Mouse (Mus musculus) stomach, embryonic 14.5 days (tissue): Measurements from ENCODE around the gene Fam110a. TPM values are rescaled to one million over a fixed set of nuclear protein-coding genes. Genes with fewer than 3 reads are reported as not detected.

ENCODE experiments used
- ATAC-seq: fragments of 200-750 bp; cut with Nextera tagmentation; 2 replicates; pipeline ENCODE4 v1.8.0; 2017; ENCODE audit warnings: low read depth, moderate TSS enrichment; ENCODE audit not compliant: insufficient number of reproducible peaks, insufficient read depth, low FRiP score
- H3K27ac ChIP-seq: fragments of 300-500 bp; sonication (generic); 2 replicates; pipeline ENCODE4 v1.5.1; 2014; ENCODE audit warnings: mild to moderate bottlenecking, low read length, moderate library complexity, mixed read lengths
- H3K27me3 ChIP-seq: fragments of 300-500 bp; sonication (generic); 2 replicates; pipeline ENCODE4 v1.6.1; 2014; ENCODE audit warnings: low read length, control low read depth, mixed read lengths; ENCODE audit not compliant: control insufficient read depth, insufficient read depth
- H3K36me3 ChIP-seq: fragments of 300-500 bp; sonication (generic); 2 replicates; pipeline ENCODE4 v1.6.1; 2014; ENCODE audit warnings: mild to moderate bottlenecking, control low read depth, low read length, moderate library complexity, mixed read lengths; ENCODE audit not compliant: control insufficient read depth, insufficient read depth
- H3K4me1 ChIP-seq: fragments of 300-500 bp; sonication (generic); 2 replicates; pipeline ENCODE4 v1.6.1; 2014; ENCODE audit warnings: low read length, control low read depth, mixed read lengths; ENCODE audit not compliant: control insufficient read depth, insufficient read depth
- H3K4me2 ChIP-seq: fragments of 300-500 bp; sonication (generic); replicated peaks from 2 replicates; pipeline ENCODE4 v1.6.1; 2014; ENCODE audit warnings: low read depth, low read length, control low read depth
- H3K4me3 ChIP-seq: fragments of 300-500 bp; sonication (generic); 2 replicates; pipeline ENCODE4 v1.5.1; 2014; ENCODE audit warnings: low read depth, low read length, control low read depth
- H3K9ac ChIP-seq: fragments of 300-500 bp; sonication (generic); replicated peaks from 2 replicates; pipeline ENCODE4 v1.6.1; 2014; ENCODE audit warnings: low read depth, mild to moderate bottlenecking, control low read depth, low read length, moderate library complexity, mixed read lengths
- H3K9me3 ChIP-seq: fragments of 300-500 bp; sonication (generic); 2 replicates; pipeline ENCODE4 v1.6.1; 2016; ENCODE audit warnings: low read depth, low read length, control low read depth; ENCODE audit not compliant: control insufficient read depth
- WGBS: fragments of 180-500 bp; shearing (Covaris S2); extraction: QIAGEN DNeasy Blood & Tissue Kit; methylation state at CpG from one replicate; pipeline ENCODE4 v1.1.7; 2014; 5-methylcytosine and 5-hydroxymethylcytosine counted together
- polyA plus RNA-seq: library from polyadenylated mRNA; unstranded; fragments of >200 nt; fragmentation: Nextera tagmentation; extraction: Ambion mirVana; gene quantifications from 2 replicates; pipeline ENCODE4 v1.2.1, GENCODE M21; 2014

Fam110a gene
- polyA plus RNA-seq, 1 experiment from 2014 or later = 27.4 TPM

DNA sequence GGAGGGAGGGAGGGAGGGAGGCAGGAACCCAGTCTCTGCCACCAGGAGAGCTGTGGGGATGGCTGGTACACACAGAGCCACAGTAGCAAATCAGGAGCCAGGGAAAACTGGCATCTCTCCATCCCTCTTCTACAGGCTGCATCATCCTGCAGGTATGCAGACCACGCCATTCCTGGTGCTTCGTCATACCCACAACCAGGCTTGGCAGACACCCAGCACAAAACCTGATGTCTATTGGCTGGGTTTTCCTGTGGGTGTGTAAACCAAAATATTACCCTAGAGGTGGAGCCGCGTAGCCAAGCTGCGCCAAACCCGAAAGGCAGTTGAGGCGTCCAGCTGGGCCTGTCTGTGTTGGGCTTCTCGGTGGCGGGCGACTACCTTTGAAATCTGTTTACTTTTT lies 17.5 kb downstream of the Fam110a start:
- H3K4me3 ChIP-seq = no peak overlapping the region
- no peaks in the 10 kb centered on the region for H3K27me3 ChIP-seq
- H3K9me3 ChIP-seq = no peaks in the 10 kb centered on the region
- peaks cover 27% of the 10 kb centered on the region for H3K4me1 ChIP-seq
- WGBS = 44% methylated on average over 10 of the region's 10 CpGs
- peak; percentile 47 for ATAC-seq
- no peak overlapping the region for H3K27ac ChIP-seq
- H3K4me2 ChIP-seq = no peak overlapping the region
- no peaks in the 10 kb centered on the region for H3K36me3 ChIP-seq
- no peak overlapping the region for H3K9ac ChIP-seq

DNA sequence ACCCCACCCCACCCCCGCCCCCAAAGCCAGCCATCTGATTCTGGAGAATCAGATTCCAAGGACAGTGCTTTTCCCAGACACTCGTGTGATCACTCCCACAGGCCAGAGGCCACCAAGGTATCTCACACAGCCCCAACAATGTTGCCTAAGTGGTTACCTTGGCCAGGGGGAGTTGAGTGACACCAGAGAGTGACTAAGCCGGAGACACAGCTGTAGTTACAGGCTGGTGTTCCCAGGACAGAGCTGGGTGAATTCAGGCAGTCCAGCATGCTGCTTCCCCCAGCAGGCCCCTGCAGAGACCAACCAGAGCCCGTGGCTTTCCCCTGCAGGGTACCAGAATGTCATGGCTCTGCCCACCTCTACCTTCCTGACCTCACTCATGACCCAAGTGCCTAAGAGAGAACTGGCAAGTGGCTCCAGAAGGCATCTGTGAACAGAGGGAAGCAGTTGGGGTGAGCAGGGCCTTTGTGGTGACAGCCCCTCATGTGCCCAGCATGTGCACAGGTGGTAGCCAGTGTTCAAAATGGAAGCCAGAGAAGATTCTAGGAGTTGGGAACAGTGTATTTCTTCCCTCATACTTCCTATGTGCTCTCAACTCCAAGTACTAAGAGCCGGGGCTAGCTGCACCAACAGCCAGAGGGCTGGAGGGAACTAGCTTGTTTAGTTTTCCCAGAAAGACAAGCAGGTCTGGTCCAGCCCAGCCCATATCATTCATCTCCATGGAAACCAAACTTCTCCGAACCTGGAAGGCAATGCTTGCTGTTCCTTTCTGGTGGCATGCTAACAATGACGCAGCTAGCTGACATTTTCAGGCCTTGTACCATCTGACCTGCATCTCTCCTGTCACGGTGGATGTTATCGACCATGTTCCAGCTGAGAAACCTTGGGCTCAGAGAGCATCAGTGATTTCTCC lies 18.5 kb downstream of the Fam110a start:
- Histone ChIP-seq H3K9ac (no peak overlapping the region), H3K4me1 (peaks cover 23% of the 10 kb centered on the region), H3K27ac (no peak overlapping the region), H3K9me3 (no peaks in the 10 kb centered on the region), H3K4me3 (no peak overlapping the region), H3K4me2 (no peak overlapping the region), H3K27me3 (no peaks in the 10 kb centered on the region), H3K36me3 (no peaks in the 10 kb centered on the region)
- 44% methylated on average over 9 of the region's 9 CpGs for WGBS
- no peak for ATAC-seq

DNA sequence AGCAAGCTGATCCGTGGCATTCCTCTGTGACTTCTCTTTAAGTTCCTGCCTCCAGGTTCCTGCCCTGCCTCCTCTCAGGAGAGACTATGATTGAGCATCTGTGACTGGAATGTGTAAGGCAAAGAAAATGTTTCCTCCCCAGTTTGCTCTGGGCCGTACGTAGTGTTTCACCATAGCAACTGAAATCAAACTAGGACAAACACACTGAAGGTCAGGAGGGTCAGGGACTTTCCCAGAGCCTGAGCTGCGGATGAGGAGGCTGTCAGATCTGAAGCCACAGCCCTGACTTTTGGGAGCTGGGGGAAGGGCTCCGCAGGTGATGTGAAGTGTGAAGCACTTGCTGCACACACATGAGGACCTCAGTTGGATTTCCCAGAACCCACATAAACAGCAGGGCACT lies 20.7 kb downstream of the Fam110a start:
- no peaks in the 10 kb centered on the region for H3K36me3 ChIP-seq
- H3K4me1 ChIP-seq = peaks cover 21% of the 10 kb centered on the region
- H3K27me3 ChIP-seq = no peaks in the 10 kb centered on the region
- no peak for ATAC-seq
- H3K9me3 ChIP-seq = no peaks in the 10 kb centered on the region
- H3K9ac ChIP-seq = no peak overlapping the region
- no peak overlapping the region for H3K4me3 ChIP-seq
- H3K4me2 ChIP-seq = no peak overlapping the region
- 23% methylated on average over 5 of the region's 5 CpGs for WGBS
- no peak overlapping the region for H3K27ac ChIP-seq

DNA sequence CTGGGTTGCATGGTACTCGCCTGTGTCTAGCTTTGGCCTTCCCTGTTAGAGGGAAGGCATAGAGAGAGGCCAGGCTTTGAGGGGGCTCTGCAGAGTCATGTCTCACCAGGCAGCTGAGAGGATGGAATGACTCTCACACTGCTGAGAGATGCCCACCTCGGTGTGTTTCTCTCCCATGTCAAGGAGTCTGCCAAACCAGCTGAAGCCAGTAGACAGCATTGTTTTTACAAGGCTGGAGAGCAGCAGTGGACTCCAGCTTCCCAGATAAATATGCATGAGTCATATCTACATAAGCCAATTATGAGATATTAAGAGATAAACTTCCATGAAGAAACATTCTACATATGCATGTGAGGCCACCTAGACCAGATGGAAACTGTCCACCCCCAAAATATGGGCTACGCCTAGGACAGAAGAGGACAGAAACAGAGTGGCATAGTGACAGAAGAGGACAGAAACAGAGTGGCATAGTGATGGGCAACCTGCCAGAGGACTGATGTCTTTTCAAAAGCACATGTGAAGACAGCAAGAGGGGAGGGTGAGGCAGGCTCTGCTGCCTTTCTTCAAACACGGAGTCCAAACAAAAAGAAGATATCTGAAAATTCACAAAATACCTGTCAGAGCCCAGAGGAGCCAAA lies 23.4 kb downstream of the Fam110a start:
- no peak for ATAC-seq
- Histone ChIP-seq H3K4me3 (no peak overlapping the region), H3K36me3 (no peaks in the 10 kb centered on the region), H3K9ac (no peak overlapping the region), H3K27me3 (no peaks in the 10 kb centered on the region), H3K4me1 (peaks cover 4% of the 10 kb centered on the region; the same call in 1 of the 2 replicates), H3K9me3 (no peaks in the 10 kb centered on the region), H3K27ac (no peak overlapping the region), H3K4me2 (no peak overlapping the region)
- WGBS = 75% methylated on average over 4 of the region's 4 CpGs

DNA sequence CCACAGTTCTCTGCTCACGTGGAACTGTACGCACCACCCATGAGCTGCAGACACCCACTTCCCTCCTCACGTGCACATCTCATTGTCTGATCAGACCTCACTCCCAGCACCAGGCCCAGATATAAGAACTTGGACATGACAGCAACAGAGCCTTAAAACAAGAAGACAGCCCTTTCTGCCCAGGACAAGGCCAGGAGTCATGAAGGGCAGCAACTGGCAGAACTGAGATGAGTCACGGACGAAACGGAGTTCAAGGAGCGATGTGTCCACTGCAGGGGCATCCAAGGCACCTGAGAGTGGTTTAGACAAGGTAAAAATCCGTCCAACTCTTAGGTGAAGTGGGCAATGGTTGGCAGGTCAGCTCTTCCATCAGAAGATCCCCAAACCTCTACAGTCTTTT lies 26.4 kb downstream of the Fam110a start:
- ATAC-seq = no peak
- 81% methylated on average over 8 of the region's 8 CpGs for WGBS

DNA sequence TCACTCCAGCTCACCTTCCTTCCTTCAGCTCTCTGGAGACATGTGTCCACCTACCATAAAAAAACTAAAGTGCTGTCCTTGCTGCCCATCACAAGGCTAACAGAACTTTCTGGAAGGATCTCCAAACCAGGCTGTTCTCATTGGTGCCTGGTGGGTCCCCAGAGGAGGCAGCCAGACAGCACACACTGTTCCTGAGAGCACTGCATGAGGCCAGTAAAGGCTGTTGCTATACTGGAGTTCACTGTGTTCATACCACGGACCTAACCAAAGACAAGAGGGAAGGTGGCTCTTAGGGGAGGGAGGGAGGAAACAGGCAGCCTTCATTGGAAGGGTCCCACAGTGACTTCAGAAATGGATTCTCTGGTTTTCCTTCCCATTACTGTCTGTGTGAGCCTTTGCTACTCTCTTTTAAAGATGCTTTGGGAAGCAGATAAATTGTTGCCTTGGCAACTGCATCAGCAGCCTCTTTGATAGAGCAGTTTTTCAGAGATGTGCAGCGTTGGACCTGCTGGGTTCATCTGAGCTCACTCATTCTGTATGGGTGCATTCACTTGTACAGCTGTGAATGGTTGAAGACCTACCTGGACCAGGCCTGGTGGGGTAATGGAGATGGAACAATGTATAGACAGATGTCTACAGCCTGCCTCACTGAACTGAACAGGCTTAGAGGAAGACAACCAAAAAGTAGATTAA lies 30.8 kb downstream of the Fam110a start:
- 75% methylated on average over 2 of the region's 2 CpGs for WGBS
- Histone ChIP-seq H3K9ac (no peak overlapping the region), H3K4me2 (no peak overlapping the region), H3K27me3 (no peaks in the 10 kb centered on the region), H3K9me3 (no peaks in the 10 kb centered on the region), H3K27ac (no peak overlapping the region), H3K4me3 (no peak overlapping the region), H3K4me1 (no peaks in the 10 kb centered on the region), H3K36me3 (no peaks in the 10 kb centered on the region)
- no peak for ATAC-seq

More for the DNA sequence above, 26.4 kb downstream of the Fam110a start:
- H3K4me2 ChIP-seq = no peak overlapping the region
- H3K27ac ChIP-seq = no peak overlapping the region
- no peaks in the 10 kb centered on the region for H3K27me3 ChIP-seq
- H3K4me1 ChIP-seq = no peaks in the 10 kb centered on the region
- no peaks in the 10 kb centered on the region for H3K9me3 ChIP-seq
- no peaks in the 10 kb centered on the region for H3K36me3 ChIP-seq
- H3K9ac ChIP-seq = no peak overlapping the region
- no peak overlapping the region for H3K4me3 ChIP-seq

DNA sequence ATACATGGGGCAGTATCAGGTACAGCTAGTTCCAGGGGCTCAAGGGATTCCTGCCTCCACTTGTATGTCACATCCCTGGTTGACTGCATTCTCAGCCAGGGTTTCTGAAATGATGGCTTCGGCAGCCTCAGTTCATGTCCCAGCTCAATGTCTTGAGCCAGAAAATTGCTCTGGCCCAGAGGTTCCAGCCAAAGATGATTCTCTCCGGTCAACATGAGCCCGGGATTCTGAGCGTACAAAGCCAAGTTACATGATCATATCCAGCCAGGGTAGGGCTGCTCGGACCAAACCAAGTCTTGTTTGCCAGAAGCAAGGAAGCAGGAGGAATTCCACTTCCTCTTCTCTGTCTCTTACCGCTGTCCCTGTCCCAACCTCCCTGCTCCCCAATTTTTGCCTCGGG lies 31.7 kb downstream of the Fam110a start:
- Histone ChIP-seq H3K4me2 (no peak overlapping the region), H3K4me1 (no peaks in the 10 kb centered on the region), H3K9me3 (no peaks in the 10 kb centered on the region), H3K9ac (no peak overlapping the region), H3K4me3 (no peak overlapping the region), H3K27me3 (no peaks in the 10 kb centered on the region), H3K27ac (no peak overlapping the region), H3K36me3 (no peaks in the 10 kb centered on the region)
- WGBS = 82% methylated on average over 7 of the region's 7 CpGs
- no peak for ATAC-seq

DNA sequence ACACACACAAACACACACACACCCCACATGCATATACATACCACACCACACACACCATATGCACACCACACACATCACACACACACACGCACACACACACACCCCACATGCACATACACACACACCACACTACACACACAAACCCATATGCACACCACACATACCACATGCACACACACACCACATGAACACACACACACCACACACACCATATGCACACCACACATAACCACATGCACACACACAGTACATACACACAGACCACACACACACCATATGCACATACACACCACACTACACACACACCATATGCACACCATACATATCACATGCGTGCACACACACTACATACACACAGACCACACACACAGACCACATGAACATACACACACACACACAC lies 32.4 kb downstream of the Fam110a start:
- Histone ChIP-seq H3K4me1 (no peaks in the 10 kb centered on the region), H3K9ac (no peak overlapping the region)
- 89% methylated on average over 2 of the region's 2 CpGs for WGBS

More for the DNA sequence above, 32.4 kb downstream of the Fam110a start:
- H3K4me3 ChIP-seq = no peak overlapping the region
- H3K36me3 ChIP-seq = no peaks in the 10 kb centered on the region
- no peak overlapping the region for H3K27ac ChIP-seq
- H3K9me3 ChIP-seq = no peaks in the 10 kb centered on the region
- H3K27me3 ChIP-seq = no peaks in the 10 kb centered on the region
- ATAC-seq = no peak
- no peak overlapping the region for H3K4me2 ChIP-seq
